Mouse (Mus musculus): ENCODE results near the gene Ephb1.
A peak's percentile ranks its signal among the peaks of the same experiment; 100 is the strongest.

Ephb1 gene

GRCm38 (mm10) chr9:102354561-102354973 is at the start of gene Ephb1:
Gene Ephb1 (minus strand): TSS chr9:102354693.
- peak; percentile 93 for DNase-seq

GRCm38 (mm10) chr9:102403086-102404021 is 48.9 kb upstream of the Ephb1 start:
- peak; percentile 64 for DNase-seq

GRCm38 (mm10) chr9:102402671-102403070 is 48.2 kb upstream of the Ephb1 start:
- no peak for DNase-seq

GRCm38 (mm10) chr9:102388266-102388665 is 33.8 kb upstream of the Ephb1 start:
- DNase-seq = no peak

GRCm38 (mm10) chr9:102386816-102387215 is 32.3 kb upstream of the Ephb1 start:
- no peak for DNase-seq

GRCm38 (mm10) chr9:102380235-102380634 is 25.7 kb upstream of the Ephb1 start:
- no peak for DNase-seq

GRCm38 (mm10) chr9:102374661-102375060 is 20.2 kb upstream of the Ephb1 start:
- DNase-seq = no peak

- DNase-seq = no peak
Observed at GRCm38 (mm10) chr9:102373886-102374285, 19.4 kb upstream of the Ephb1 start.

- no peak for DNase-seq
Observed at GRCm38 (mm10) chr9:102371936-102372335, 17.4 kb upstream of the Ephb1 start.

- DNase-seq = no peak
Observed at GRCm38 (mm10) chr9:102371036-102371770, 16.7 kb upstream of the Ephb1 start.

GRCm38 (mm10) chr9:102370141-102370540 is 15.6 kb upstream of the Ephb1 start:
- DNase-seq = no peak

GRCm38 (mm10) chr9:102369141-102369540 is 14.6 kb upstream of the Ephb1 start:
- DNase-seq = no peak

GRCm38 (mm10) chr9:102367796-102368195 is 13.3 kb upstream of the Ephb1 start:
- no peak for DNase-seq

GRCm38 (mm10) chr9:102365536-102365935 is 11.0 kb upstream of the Ephb1 start:
- DNase-seq = no peak

- no peak for DNase-seq
Observed at GRCm38 (mm10) chr9:102359311-102359710, 4.8 kb upstream of the Ephb1 start.

GRCm38 (mm10) chr9:102358711-102359110 is 4.2 kb upstream of the Ephb1 start:
- no peak for DNase-seq

GRCm38 (mm10) chr9:102358011-102358410 is 3.5 kb upstream of the Ephb1 start:
- DNase-seq = no peak

- no peak for DNase-seq
Observed at GRCm38 (mm10) chr9:102356516-102356915, 2.0 kb upstream of the Ephb1 start.

GRCm38 (mm10) chr9:102355726-102356125 is 1.2 kb upstream of the Ephb1 start:
- no peak for DNase-seq

- peak; percentile 55 for DNase-seq
Observed at GRCm38 (mm10) chr9:102353636-102354491, 629 bp downstream of the Ephb1 start.

- DNase-seq = peak; percentile 31
Observed at GRCm38 (mm10) chr9:102353056-102353635, 1.3 kb downstream of the Ephb1 start.
